Mouse (Mus musculus) ES-E14 (cell line): ENCODE data around the gene Hbp1. TPM values are rescaled to one million over a fixed set of nuclear protein-coding genes. Genes with fewer than 3 reads are reported as not detected.

Source experiments
- DNase-seq: peaks from one replicate; pipeline ENCODE4 v3.0.0-alpha.2; 2013; ENCODE audit warnings: low read depth, low spot score
- H3K27ac ChIP-seq: 2 replicates; pipeline ENCODE4 v1.5.1; 2012; ENCODE audit warnings: low read depth, mild to moderate bottlenecking, low read length, moderate library complexity, mixed read lengths; ENCODE audit not compliant: poor library complexity, insufficient read depth, severe bottlenecking
- H3K36me3 ChIP-seq: 2 replicates; pipeline ENCODE4 v1.6.1; 2012; ENCODE audit warnings: mild to moderate bottlenecking, low read length, moderate library complexity, mixed read lengths; ENCODE audit not compliant: control insufficient read depth, poor library complexity, insufficient read depth, severe bottlenecking
- H3K4me1 ChIP-seq, 2 experiments: fragments of 150-350 bp in 1 of 2; sonication (generic) in 1 of 2; 2 replicates each; pipeline ENCODE4 v1.6.1; 2012; ENCODE audit warnings: low read length in 2 of 2, mild to moderate bottlenecking in 1 of 2, mixed read lengths in 1 of 2; ENCODE audit not compliant: control insufficient read depth in 2 of 2, insufficient read depth in 2 of 2, poor library complexity in 1 of 2
- H3K4me3 ChIP-seq, 2 experiments: fragments of 150-350 bp in 1 of 2; sonication (generic) in 1 of 2; 2 replicates each; pipeline ENCODE4 v1.5.1; 2012; ENCODE audit warnings: low read length in 2 of 2, low read depth in 1 of 2, mild to moderate bottlenecking in 1 of 2, mixed read lengths in 1 of 2; ENCODE audit not compliant: insufficient read depth in 1 of 2, poor library complexity in 1 of 2, severe bottlenecking in 1 of 2
- H3K9ac ChIP-seq: 2 replicates; pipeline ENCODE4 v1.6.1; 2012; ENCODE audit warnings: low read depth, mild to moderate bottlenecking, low read length, mixed read lengths; ENCODE audit not compliant: poor library complexity, insufficient read depth, severe bottlenecking
- H3K9me3 ChIP-seq: fragments of 150-350 bp; sonication (generic); 2 replicates; pipeline ENCODE4 v1.6.1; 2012; ENCODE audit warnings: low read depth, mild to moderate bottlenecking, low read length; ENCODE audit not compliant: control insufficient read depth, insufficient read depth
- CHD2 ChIP-seq: IDR thresholded peaks from 2 replicates; pipeline ENCODE4 v1.6.1; 2014; ENCODE audit warnings: mild to moderate bottlenecking, low read depth, low read length, inconsistent platforms
- HCFC1 ChIP-seq: IDR thresholded peaks from 2 replicates; pipeline ENCODE4 v1.6.1; 2012; ENCODE audit warnings: low read length, inconsistent platforms, borderline replicate concordance; ENCODE audit not compliant: insufficient read depth
- MAFK ChIP-seq: IDR thresholded peaks from 2 replicates; pipeline ENCODE4 v1.6.1; 2014; ENCODE audit warnings: mild to moderate bottlenecking, low read depth, low read length, inconsistent platforms; ENCODE audit not compliant: insufficient read depth
- ZC3H11A ChIP-seq: IDR thresholded peaks from 2 replicates; pipeline ENCODE4 v1.6.1; 2012; ENCODE audit warnings: low read depth, mild to moderate bottlenecking, inconsistent platforms, low read length, borderline replicate concordance
- ZNF384 ChIP-seq: IDR thresholded peaks from 2 replicates; pipeline ENCODE4 v1.6.1; 2012; ENCODE audit warnings: low read depth, low read length, inconsistent platforms
- in situ Hi-C, 2 experiments: fragments of 600-800 bp; cut with MboI; formaldehyde crosslinking; loops; one replicate each; pipeline ENCODE4 v1.15.1; 2025; ENCODE audit warnings: low sequenced_read_pairs in 2 of 2, inconsistent platforms in 1 of 2; ENCODE audit not compliant: unreplicated experiment in 2 of 2
- total RNA-seq: library from RNA; depleted of rRNA; stranded (reverse); fragments of 300-350 nt; gene quantifications from 2 replicates; pipeline ENCODE4 v1.2.3, GENCODE M21; 2012

Gene Hbp1
- total RNA-seq, 1 experiment: 43.3 TPM

DNA sequence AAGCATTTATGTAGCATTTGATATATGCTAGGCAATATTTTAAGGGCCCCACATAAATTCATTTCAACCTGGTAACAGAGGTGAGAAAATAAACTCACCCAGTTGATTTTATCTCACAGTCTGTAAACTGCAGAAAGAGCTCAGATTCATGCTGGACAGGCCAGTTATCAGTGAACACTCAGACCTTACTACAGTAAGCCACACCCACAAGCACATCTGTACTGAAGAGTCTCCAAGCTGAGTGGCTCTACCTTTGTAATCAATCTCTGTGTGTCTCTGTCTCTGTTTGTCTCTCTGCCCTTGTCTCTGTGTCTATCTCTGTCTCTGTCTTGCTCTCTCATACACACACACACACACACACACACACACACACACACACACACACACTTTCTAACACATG, 39.4 kb upstream of the Hbp1 start:
- in situ Hi-C loops: no loop called here
- no peak for TF ChIP-seq ZC3H11A
- no peak for TF ChIP-seq HCFC1
- no peak for TF ChIP-seq CHD2
- no peak for TF ChIP-seq ZNF384
- TF ChIP-seq MAFK: no peak

DNA sequence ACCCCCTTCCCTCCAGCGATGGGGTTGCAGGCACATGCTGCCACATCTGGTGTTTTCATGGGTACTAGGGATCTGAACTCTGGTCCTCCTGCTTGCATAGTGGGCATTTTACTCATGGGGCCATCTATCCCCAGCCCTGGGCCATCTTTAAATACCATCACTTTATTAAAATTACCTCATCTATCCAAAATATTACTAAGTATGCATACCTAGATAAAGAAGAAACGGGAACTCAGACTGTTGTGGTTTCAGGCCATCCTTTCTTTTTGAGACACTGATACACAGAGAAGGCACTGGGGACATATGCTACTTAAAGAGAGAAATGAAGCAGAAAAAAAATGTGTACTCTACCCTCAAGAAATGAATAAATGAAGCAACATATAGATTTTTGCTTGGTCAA, 36.1 kb upstream of the Hbp1 start:
- in situ Hi-C loops: no loop called here
- no peak overlapping the region for H3K27ac ChIP-seq
- no peaks in the 10 kb centered on the region for H3K4me1 ChIP-seq
- TF ChIP-seq CHD2 (no peak), ZNF384 (no peak), ZC3H11A (no peak), HCFC1 (no peak), MAFK (no peak)
- H3K9ac ChIP-seq: no peak overlapping the region
- no peak for DNase-seq
- H3K9me3 ChIP-seq: no peaks in the 10 kb centered on the region
- H3K36me3 ChIP-seq: no peaks in the 10 kb centered on the region
- H3K4me3 ChIP-seq: no peak overlapping the region

More for the DNA sequence above, 39.4 kb upstream of the Hbp1 start:
- Histone ChIP-seq H3K4me1 (no peaks in the 10 kb centered on the region), H3K36me3 (no peaks in the 10 kb centered on the region), H3K4me3 (no peak overlapping the region), H3K9me3 (no peaks in the 10 kb centered on the region), H3K9ac (no peak overlapping the region), H3K27ac (no peak overlapping the region)
- DNase-seq: no peak

GRCm38 (mm10) chr12:31985738-31986137, 35.4 kb upstream of the Hbp1 start:
- Histone ChIP-seq H3K27ac (no peak overlapping the region), H3K4me1 (no peaks in the 10 kb centered on the region), H3K36me3 (no peaks in the 10 kb centered on the region), H3K4me3 (no peak overlapping the region), H3K9ac (no peak overlapping the region), H3K9me3 (no peaks in the 10 kb centered on the region)
- TF ChIP-seq CHD2 (no peak), MAFK (no peak), ZNF384 (no peak), ZC3H11A (no peak), HCFC1 (no peak)
- in situ Hi-C loops: no loop called here
- DNase-seq: no peak

DNA sequence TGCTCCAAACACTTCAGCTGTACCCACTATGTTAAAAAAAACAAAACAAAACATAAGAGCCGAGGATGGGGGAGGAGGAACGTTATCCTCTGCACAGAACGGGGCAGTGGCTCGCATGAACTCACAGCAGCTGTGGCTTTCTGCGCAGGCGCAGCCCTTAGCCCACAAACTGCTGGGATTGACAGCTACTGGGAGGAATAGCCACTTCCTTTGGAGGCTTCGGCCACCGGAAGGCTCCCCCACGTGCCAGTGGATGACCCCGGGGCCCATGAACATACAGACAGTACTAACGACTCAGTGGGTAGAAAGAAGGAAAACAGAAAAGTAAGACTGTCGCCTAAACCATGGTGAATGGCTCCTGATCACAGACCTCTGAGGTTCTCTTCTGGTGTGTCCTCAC, 34.3 kb upstream of the Hbp1 start:
- no peaks in the 10 kb centered on the region for H3K36me3 ChIP-seq
- H3K4me3 ChIP-seq: no peak overlapping the region
- H3K9ac ChIP-seq: no peak overlapping the region
- H3K27ac ChIP-seq: no peak overlapping the region
- in situ Hi-C loops: no loop called here
- no peak for DNase-seq
- no peaks in the 10 kb centered on the region for H3K9me3 ChIP-seq
- H3K4me1 ChIP-seq: no peaks in the 10 kb centered on the region
- TF ChIP-seq ZNF384 (no peak), MAFK (no peak), CHD2 (no peak), ZC3H11A (no peak), HCFC1 (no peak)

- H3K4me3 ChIP-seq: no peak overlapping the region
- H3K9ac ChIP-seq: no peak overlapping the region
- no peak for DNase-seq
- no peaks in the 10 kb centered on the region for H3K9me3 ChIP-seq
- H3K4me1 ChIP-seq: no peaks in the 10 kb centered on the region
- H3K36me3 ChIP-seq: no peaks in the 10 kb centered on the region
- in situ Hi-C loops: no loop called here
- no peak overlapping the region for H3K27ac ChIP-seq
- no peak for TF ChIP-seq CHD2
- no peak for TF ChIP-seq ZC3H11A
- TF ChIP-seq MAFK: no peak
- no peak for TF ChIP-seq ZNF384
- no peak for TF ChIP-seq HCFC1
Observed at GRCm38 (mm10) chr12:31984206-31984605, 33.9 kb upstream of the Hbp1 start.
